Mouse (Mus musculus) CH12.LX (cell line): ENCODE results near the gene Gemin8.

Experiments used
- CHD2 ChIP-seq: IDR thresholded peaks from 2 replicates; pipeline ENCODE4 v1.6.1; 2011; ENCODE audit warnings: low read length, improper control_type of control experiment
- CTCF ChIP-seq, 2 experiments: IDR thresholded peaks in 1 of 2; conservative IDR thresholded peaks in 1 of 2; 2 replicates each; pipeline ENCODE4 v1.5.1; 2011 to 2012; ENCODE audit warnings: low read depth in 2 of 2, low read length in 2 of 2, improper control_type of control experiment in 1 of 2, inconsistent platforms in 1 of 2, mild to moderate bottlenecking in 1 of 2, moderate library complexity in 1 of 2
- E2F4 ChIP-seq: IDR thresholded peaks from 2 replicates; pipeline ENCODE4 v1.6.1; 2011; ENCODE audit warnings: low read depth, low read length, improper control_type of control experiment; ENCODE audit not compliant: insufficient replicate concordance
- EP300 ChIP-seq: IDR thresholded peaks from 2 replicates; pipeline ENCODE4 v1.6.1; 2011; ENCODE audit warnings: low read length, improper control_type of control experiment
- JUN ChIP-seq: IDR thresholded peaks from 2 replicates; pipeline ENCODE4 v1.6.1; 2011; ENCODE audit warnings: low read depth, mild to moderate bottlenecking, low read length, improper control_type of control experiment, moderate library complexity; ENCODE audit not compliant: insufficient read depth
- MAX ChIP-seq: IDR thresholded peaks from 2 replicates; pipeline ENCODE4 v1.6.1; 2011; ENCODE audit warnings: low read length, improper control_type of control experiment
- RAD21 ChIP-seq: IDR thresholded peaks from 2 replicates; pipeline ENCODE4 v1.6.1; 2011; ENCODE audit warnings: low read depth, mild to moderate bottlenecking, low read length, improper control_type of control experiment, moderate library complexity
- ZMIZ1 ChIP-seq: IDR thresholded peaks from 2 replicates; pipeline ENCODE4 v1.6.1; 2012; ENCODE audit warnings: low read depth, mild to moderate bottlenecking, inconsistent platforms, low read length, improper control_type of control experiment
- ZNF384 ChIP-seq: IDR thresholded peaks from 2 replicates; pipeline ENCODE4 v1.6.1; 2012; ENCODE audit warnings: low read depth, low read length, improper control_type of control experiment, inconsistent platforms

DNA sequence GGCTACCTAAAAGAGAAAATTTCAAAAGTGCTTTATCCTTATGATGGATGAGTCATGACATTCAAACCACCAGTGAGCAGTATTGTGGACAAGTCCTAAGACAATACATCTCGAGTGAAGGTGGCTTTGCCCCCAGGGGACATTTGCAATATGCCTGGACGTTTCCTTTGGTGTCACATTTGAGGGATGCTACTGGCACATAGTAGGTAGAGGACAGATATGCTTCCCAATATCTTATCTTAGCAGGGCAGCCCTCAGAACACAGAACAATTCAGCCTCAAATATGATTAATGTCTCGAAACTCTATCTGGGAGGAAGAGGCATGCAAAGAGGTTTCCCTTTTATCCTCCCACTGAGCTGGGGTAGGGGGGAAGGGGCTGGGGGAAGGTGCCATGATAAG lies 2.3 kb upstream of the Gemin8 start:
- TF ChIP-seq CTCF (conservative IDR thresholded peaks at IDR 0.05 in 1 of 2, IDR thresholded peaks at IDR 0.05 in 1 of 2; ENCODE audit: low read depth in 2 of 2, low read length in 2 of 2): no peak
- TF ChIP-seq ZNF384: no peak
- TF ChIP-seq JUN: no peak
- TF ChIP-seq ZMIZ1: no peak
- no peak for TF ChIP-seq CHD2
- TF ChIP-seq E2F4: no peak
- TF ChIP-seq RAD21: no peak
- no peak for TF ChIP-seq EP300
- no peak for TF ChIP-seq MAX
